Mouse (Mus musculus) granulocyte monocyte progenitor cell, adult 5-6 weeks (primary cell): Measurements from ENCODE around the gene Tmem9. TPM values are rescaled to one million over a fixed set of nuclear protein-coding genes. Genes with fewer than 3 reads are reported as not detected.

Experiments
- ATAC-seq: replicated peaks from 2 replicates; pipeline ENCODE4 v1.8.0; 2016; ENCODE audit warnings: mild to moderate bottlenecking, moderate TSS enrichment, inconsistent platforms; ENCODE audit not compliant: poor library complexity, severe bottlenecking
- total RNA-seq, 2 experiments: library from RNA; stranded (forward) in 1 of 2; stranded (reverse) in 1 of 2; fragments of 200-712, 200-1000 nt in 1 of 2; fragments of >200 nt in 1 of 2; fragmentation: Nextera tagmentation in 1 of 2; gene quantifications; 2 replicates each; pipeline ENCODE4 v1.2.3; 2014 to 2017

Tmem9 gene
- total RNA-seq, 2 experiments from 2014 or later: 5.8 to 8.1 TPM

- peak; percentile 5; the same call in 1 of the 2 replicates for ATAC-seq
These were observed 10.6 kb downstream of the Tmem9 start for GRCm38 (mm10) chr1:136018390-136019189.

- no peak for ATAC-seq
These were observed 22.3 kb downstream of the Tmem9 start for GRCm38 (mm10) chr1:136030201-136030600.

- no peak for ATAC-seq
These were observed 23.7 kb downstream of the Tmem9 start for GRCm38 (mm10) chr1:136031697-136032096.

DNA sequence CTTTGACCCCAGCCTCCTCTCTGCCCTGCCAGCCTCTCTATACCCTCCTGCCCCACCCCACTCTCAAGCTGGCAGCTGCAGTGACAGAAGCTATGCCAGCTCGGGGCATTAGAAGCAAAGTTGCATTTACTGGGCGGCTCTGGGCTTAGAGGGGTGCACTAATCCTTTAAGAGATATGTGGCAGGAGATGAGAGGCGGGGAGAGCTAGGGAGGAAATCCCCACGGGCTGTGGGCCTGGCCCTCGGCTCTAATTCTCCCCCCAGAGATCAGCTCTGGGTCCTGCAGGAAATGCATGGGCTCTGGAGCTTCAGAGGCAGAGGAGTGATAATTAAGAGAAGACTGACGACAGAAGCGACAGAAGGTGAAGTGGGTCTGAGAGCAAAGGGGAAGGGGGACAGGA lies 25.0 kb downstream of the Tmem9 start:
- ATAC-seq: no peak

- ATAC-seq: no peak
These were observed 31.0 kb downstream of the Tmem9 start for GRCm38 (mm10) chr1:136038746-136039538.

GRCm38 (mm10) chr1:136040452-136040851 lies 32.5 kb downstream of the Tmem9 start:
- ATAC-seq: no peak

DNA sequence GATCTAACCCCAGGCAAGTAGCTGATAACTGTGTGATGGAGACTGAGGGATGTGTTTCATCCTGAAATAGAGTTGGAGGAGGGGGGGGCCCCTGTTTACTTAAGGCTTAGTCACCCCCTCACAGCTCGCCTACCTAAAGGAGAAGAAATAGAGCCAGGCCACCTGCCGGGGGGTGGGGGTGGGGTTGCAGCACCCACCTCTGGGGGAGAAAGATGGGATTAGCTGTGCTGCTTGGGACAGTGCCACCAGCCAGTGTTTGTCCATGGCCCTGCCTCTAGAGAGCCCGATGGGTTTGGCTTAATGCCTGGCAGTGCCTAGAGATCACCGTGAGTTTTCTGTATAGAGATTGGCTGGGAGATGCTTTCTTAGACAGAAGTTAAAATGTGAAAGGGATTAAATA lies 32.9 kb downstream of the Tmem9 start:
- no peak for ATAC-seq

DNA sequence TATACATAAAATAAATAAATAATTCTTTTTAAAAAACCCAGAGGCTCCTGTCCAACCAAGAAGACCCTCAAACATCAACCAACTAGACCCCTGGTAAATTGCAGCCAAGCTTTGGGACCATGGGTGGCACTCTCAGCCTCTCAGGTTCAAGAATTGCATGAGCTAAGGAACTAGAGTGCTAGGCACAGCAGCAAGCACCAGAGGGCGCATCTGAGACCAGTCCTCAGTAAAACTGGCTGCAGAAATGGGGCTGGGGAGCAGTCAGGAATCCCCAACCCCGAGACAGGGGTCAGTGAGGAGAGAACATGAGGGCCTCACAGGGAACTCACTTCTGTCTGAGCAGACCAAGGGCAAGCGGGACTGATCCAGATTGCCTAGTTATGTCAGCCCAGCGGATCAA lies 37.8 kb downstream of the Tmem9 start:
- ATAC-seq: peak; percentile 70

DNA sequence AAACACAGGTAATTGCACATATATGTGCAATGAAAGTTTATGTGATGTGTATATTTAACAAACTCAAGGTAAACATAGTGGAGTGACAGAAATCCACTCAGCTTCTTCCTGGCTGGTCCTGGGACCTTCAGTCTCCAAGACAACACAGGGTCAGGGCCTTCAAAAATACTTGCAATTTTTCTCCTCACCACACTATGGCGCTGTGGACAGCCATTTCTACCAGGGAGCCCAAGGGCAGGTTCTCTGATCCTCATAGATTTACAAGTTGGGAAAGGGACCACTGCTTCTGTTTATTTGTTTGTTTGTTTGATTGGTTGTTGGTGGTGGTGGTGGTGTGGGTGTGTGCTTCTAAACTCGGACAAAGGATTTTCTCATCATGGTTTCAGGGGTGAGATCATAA lies 39.5 kb downstream of the Tmem9 start:
- ATAC-seq: peak; percentile 50; the same call in 1 of the 2 replicates

DNA sequence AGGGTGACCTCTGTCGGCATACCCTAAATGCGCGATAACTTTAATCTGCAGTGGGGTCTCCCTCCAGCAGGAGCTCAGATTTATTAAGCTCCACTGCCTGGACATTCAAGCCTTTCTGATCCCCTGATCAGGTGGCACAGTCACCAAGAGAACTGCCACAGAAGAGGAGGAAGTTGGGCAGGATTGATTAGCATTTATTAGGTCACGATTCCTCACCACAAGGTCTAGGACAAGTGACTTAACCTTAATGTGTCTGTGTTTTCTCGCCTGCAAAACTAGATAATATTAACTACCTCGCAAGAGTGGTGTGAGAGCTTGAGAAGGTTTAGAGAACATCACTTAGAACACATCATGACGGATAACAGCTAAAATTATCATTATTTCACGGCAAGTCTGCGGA lies 39.9 kb downstream of the Tmem9 start:
- no peak for ATAC-seq

- peak; percentile 33; the same call in 1 of the 2 replicates for ATAC-seq
These were observed 42.5 kb downstream of the Tmem9 start, which contains the start of gene Ascl5 for GRCm38 (mm10) chr1:136050312-136051012. Gene Ascl5 (plus strand): TSS chr1:136050804.

DNA sequence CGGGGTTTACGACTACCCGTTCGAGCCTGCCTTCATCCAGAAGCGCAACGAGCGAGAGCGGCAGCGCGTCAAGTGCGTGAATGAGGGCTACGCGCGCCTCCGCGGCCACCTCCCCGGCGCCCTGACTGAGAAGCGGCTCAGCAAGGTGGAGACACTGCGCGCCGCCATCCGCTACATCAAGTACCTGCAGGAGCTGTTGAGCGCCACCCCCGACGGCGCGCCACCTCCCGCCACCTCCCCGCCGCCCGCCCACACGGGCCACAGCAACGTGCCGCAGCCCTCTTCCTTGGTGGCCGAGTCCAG lies 43.0 kb downstream of the Tmem9 start:
- ATAC-seq: peak; percentile 10; the same call in 1 of the 2 replicates

DNA sequence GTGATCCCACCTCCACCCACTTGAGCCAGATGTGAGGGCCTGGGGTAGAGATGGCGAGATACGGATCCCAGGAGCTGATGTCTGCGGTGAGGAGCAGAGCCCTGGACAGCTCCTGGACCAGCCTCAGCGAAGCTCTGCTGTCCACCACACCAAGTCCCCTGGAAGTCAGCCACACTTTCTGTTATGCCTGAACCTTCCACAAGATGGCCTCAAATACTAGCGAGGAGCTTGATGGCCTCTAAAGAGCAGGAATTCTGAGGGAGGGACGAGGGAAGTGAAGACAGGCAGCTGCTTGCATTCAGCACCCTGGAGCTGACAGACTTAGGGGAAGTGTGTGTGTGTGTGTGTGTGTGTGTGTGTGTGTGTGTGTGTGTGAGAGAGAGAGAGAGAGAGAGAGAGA lies 43.5 kb downstream of the Tmem9 start:
- ATAC-seq: peak; percentile 67

DNA sequence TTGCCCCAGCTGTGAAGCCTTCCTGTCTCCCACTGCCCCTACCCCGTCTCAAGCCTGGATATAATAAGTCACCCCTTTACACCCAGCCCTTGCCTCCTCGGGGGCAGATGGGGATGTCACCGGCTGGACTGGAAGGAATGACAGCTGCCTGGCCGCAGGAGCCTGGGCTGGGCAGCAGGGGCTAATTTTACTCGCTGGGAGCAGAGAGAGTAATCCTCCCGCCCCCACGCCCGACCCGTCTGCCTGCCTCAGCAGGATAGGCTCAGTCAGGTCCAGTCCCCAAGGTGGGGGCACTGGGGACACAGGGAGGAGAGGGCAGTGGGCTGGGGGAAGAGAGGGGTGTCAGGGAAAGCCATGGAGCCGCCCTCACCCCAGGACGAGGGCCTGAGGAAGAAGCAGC lies 44.6 kb downstream of the Tmem9 start, which contains the start of gene Cacna1s:
Gene Cacna1s, plus strand, starts transcription at position 204 of the 400 bp plus-strand sequence.
- no peak for ATAC-seq

DNA sequence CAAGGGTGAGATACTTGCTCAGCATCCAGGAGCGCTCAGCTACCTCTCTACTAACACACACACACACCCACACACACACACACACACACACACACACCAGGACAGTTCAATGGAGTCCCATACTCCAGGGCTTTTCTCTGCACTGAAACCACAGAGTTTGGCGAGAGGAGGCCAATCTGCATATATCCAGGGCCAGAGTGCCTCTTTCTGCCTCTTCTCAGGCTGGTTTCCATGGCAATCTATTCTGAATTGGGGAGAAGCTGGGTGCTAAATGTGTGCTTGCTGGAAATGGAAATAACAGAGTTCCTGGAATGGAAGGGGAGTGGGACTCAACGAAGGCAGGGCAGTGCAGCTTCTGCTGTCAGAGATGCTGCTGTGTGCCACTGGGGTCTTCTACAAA lies 47.8 kb downstream of the Tmem9 start:
- ATAC-seq: no peak

- ATAC-seq: no peak
These were observed 50.6 kb downstream of the Tmem9 start for GRCm38 (mm10) chr1:136058594-136058993.

GRCm38 (mm10) chr1:136061041-136061789 lies 53.3 kb downstream of the Tmem9 start:
- ATAC-seq: no peak

- no peak for ATAC-seq
These were observed 53.8 kb downstream of the Tmem9 start for GRCm38 (mm10) chr1:136061790-136062141.

- no peak for ATAC-seq
These were observed 56.0 kb downstream of the Tmem9 start for GRCm38 (mm10) chr1:136063991-136064390.

GRCm38 (mm10) chr1:136066621-136067020 lies 58.7 kb downstream of the Tmem9 start:
- no peak for ATAC-seq
